Mouse (Mus musculus) stomach, embryonic 16.5 days (tissue): ENCODE measurements around the gene Mfsd12. TPM values are rescaled to one million over a fixed set of nuclear protein-coding genes. Genes with fewer than 3 reads are reported as not detected.

ENCODE experiments used
- ATAC-seq: fragments of 200-750 bp; cut with Nextera tagmentation; 2 replicates; pipeline ENCODE4 v1.8.0; 2017; ENCODE audit warnings: moderate number of reproducible peaks, moderate TSS enrichment; ENCODE audit not compliant: insufficient read depth, low FRiP score
- H3K27ac ChIP-seq: fragments of 300-500 bp; sonication (generic); 2 replicates; pipeline ENCODE4 v1.5.1; 2014; ENCODE audit warnings: low read length
- H3K27me3 ChIP-seq: fragments of 300-500 bp; sonication (generic); 2 replicates; pipeline ENCODE4 v1.6.1; 2014; ENCODE audit warnings: low read length, control low read depth, mixed read lengths; ENCODE audit not compliant: control insufficient read depth, insufficient read depth
- H3K36me3 ChIP-seq: fragments of 300-500 bp; sonication (generic); 2 replicates; pipeline ENCODE4 v1.6.1; 2014; ENCODE audit warnings: low read length; ENCODE audit not compliant: control insufficient read depth, insufficient read depth
- H3K4me1 ChIP-seq: fragments of 300-500 bp; sonication (generic); 2 replicates; pipeline ENCODE4 v1.6.1; 2014; ENCODE audit warnings: low read length, control low read depth, mixed read lengths; ENCODE audit not compliant: control insufficient read depth, insufficient read depth
- H3K4me2 ChIP-seq: fragments of 300-500 bp; sonication (generic); 2 replicates; pipeline ENCODE4 v1.6.1; 2014; ENCODE audit warnings: low read depth, low read length, mixed read lengths
- H3K4me3 ChIP-seq: fragments of 300-500 bp; sonication (generic); replicated peaks from 2 replicates; pipeline ENCODE4 v1.5.1; 2014; ENCODE audit warnings: mild to moderate bottlenecking, low read length
- H3K9ac ChIP-seq: fragments of 300-500 bp; sonication (generic); 2 replicates; pipeline ENCODE4 v1.6.1; 2014; ENCODE audit warnings: low read length
- H3K9me3 ChIP-seq: fragments of 300-500 bp; sonication (generic); replicated peaks from 2 replicates; pipeline ENCODE4 v1.6.1; 2016; ENCODE audit warnings: low read length, control low read depth; ENCODE audit not compliant: control insufficient read depth
- WGBS: fragments of 180-500 bp; shearing (Covaris S2); extraction: QIAGEN DNeasy Blood & Tissue Kit; methylation state at CpG from one replicate; pipeline ENCODE4 v1.1.7; 2014; 5-methylcytosine and 5-hydroxymethylcytosine counted together
- polyA plus RNA-seq: library from polyadenylated mRNA; unstranded; fragments of >200 nt; fragmentation: Nextera tagmentation; extraction: Ambion mirVana; gene quantifications from 2 replicates; pipeline ENCODE4 v1.2.1, GENCODE M21; 2015

The Mfsd12 gene
- polyA plus RNA-seq, 1 experiment from 2014 or later = 8.6 TPM

GRCm38 (mm10) chr10:81389801-81390677, 32.7 kb downstream of the Mfsd12 start:
- H3K4me3 ChIP-seq = no peak overlapping the region
- H3K27ac ChIP-seq = peak overlapping the region; percentile 43; the same call in 1 of the 2 replicates
- WGBS = 58% methylated on average over 23 of the region's 23 CpGs
- H3K4me1 ChIP-seq = peaks cover 30% of the 10 kb centered on the region
- no peaks in the 10 kb centered on the region for H3K27me3 ChIP-seq
- H3K9ac ChIP-seq = peak overlapping the region; percentile 31; the same call in 1 of the 2 replicates
- peak; percentile 47; the same call in 1 of the 2 replicates for ATAC-seq
- no peak overlapping the region for H3K4me2 ChIP-seq
- H3K36me3 ChIP-seq = peaks cover 6% of the 10 kb centered on the region; the same call in 1 of the 2 replicates
- no peaks in the 10 kb centered on the region for H3K9me3 ChIP-seq

- H3K36me3 ChIP-seq = peaks cover 6% of the 10 kb centered on the region; the same call in 1 of the 2 replicates
- no peak overlapping the region for H3K9ac ChIP-seq
- H3K27me3 ChIP-seq = no peaks in the 10 kb centered on the region
- H3K4me2 ChIP-seq = no peak overlapping the region
- H3K4me1 ChIP-seq = peaks cover 24% of the 10 kb centered on the region
- no peak overlapping the region for H3K4me3 ChIP-seq
- no peak overlapping the region for H3K27ac ChIP-seq
- WGBS = 89% methylated on average over 13 of the region's 13 CpGs
- ATAC-seq = no peak
- H3K9me3 ChIP-seq = no peaks in the 10 kb centered on the region
These were observed 33.3 kb downstream of the Mfsd12 start for GRCm38 (mm10) chr10:81390678-81390965.

DNA sequence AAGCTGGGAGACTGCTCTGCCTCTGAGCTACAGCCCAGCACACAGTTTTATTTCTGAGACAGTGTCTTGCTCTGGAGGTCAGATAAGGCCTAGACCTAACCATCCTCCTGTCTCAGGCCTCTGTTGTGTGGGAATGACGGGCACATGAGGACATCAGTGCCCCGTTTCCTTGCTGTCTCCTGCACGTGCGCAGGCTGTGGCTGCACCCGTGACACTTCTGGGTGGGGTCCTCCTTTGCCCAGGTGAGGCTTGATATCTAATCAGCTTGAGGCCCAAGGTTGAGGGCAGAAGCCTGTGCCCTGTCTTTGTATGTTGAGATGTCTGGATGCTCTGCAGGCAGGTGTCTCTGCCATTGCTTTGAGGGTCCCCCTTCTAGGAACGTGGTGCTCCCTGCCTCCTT, 35.0 kb downstream of the Mfsd12 start:
- no peaks in the 10 kb centered on the region for H3K27me3 ChIP-seq
- peak overlapping the region; percentile 71; the same call in 1 of the 2 replicates for H3K4me2 ChIP-seq
- peak overlapping the region; percentile 77; the same call in 1 of the 2 replicates for H3K9ac ChIP-seq
- H3K9me3 ChIP-seq = no peaks in the 10 kb centered on the region
- peak overlapping the region; percentile 71; the same call in 1 of the 2 replicates for H3K27ac ChIP-seq
- 66% methylated on average over 6 of the region's 6 CpGs for WGBS
- no peak overlapping the region for H3K4me3 ChIP-seq
- H3K36me3 ChIP-seq = peaks cover 6% of the 10 kb centered on the region; the same call in 1 of the 2 replicates
- peaks cover 22% of the 10 kb centered on the region for H3K4me1 ChIP-seq
- ATAC-seq = 0 out of 2 replicates have a peak, but pooled peaks have one; percentile 18

DNA sequence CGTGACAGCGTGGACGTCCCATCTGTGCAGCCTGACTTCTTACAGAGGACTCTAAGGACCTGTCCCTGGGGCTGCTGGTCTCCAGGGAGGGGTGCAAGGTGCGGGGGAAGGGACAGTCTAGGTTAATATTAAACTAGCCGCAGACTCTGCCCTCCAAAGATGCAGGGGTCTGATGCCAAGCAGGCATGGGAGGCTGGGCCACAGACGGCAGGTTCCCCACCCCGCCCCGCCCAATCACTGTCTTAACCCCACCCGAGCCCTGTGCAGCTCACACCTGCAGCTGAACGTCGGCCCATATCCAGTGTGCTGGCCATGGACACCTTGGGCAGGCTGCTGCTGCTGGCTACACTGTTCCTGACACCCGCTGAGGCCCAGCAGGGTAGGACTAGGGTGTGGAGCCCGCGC, 35.5 kb downstream of the Mfsd12 start, which contains the start of gene Smim24:
TSS of gene Smim24 (plus strand) at position 271 of the 405 bp plus-strand sequence.
- Histone ChIP-seq H3K36me3 (peaks cover 2% of the 10 kb centered on the region; the same call in 1 of the 2 replicates), H3K27me3 (no peaks in the 10 kb centered on the region), H3K27ac (peak within 1 kb of the TSS; percentile 71), H3K4me3 (peak within 1 kb of the TSS; percentile 47), H3K9ac (peak within 1 kb of the TSS; percentile 77), H3K4me1 (peaks cover 22% of the 10 kb centered on the region), H3K9me3 (no peaks in the 10 kb centered on the region), H3K4me2 (peak within 1 kb of the TSS; percentile 71)
- peak; percentile 37 for ATAC-seq
- WGBS = 56% methylated on average over 14 of the region's 14 CpGs

GRCm38 (mm10) chr10:81393456-81394063, 36.3 kb downstream of the Mfsd12 start:
- Histone ChIP-seq H3K4me1 (peaks cover 22% of the 10 kb centered on the region), H3K27ac (peak overlapping the region; percentile 71), H3K4me3 (peak overlapping the region; percentile 47), H3K9ac (peak overlapping the region; percentile 77), H3K9me3 (no peaks in the 10 kb centered on the region), H3K4me2 (peak overlapping the region; percentile 71), H3K27me3 (no peaks in the 10 kb centered on the region), H3K36me3 (no peaks in the 10 kb centered on the region)
- ATAC-seq = no peak
- 5% methylated on average over 19 of the region's 19 CpGs for WGBS

DNA sequence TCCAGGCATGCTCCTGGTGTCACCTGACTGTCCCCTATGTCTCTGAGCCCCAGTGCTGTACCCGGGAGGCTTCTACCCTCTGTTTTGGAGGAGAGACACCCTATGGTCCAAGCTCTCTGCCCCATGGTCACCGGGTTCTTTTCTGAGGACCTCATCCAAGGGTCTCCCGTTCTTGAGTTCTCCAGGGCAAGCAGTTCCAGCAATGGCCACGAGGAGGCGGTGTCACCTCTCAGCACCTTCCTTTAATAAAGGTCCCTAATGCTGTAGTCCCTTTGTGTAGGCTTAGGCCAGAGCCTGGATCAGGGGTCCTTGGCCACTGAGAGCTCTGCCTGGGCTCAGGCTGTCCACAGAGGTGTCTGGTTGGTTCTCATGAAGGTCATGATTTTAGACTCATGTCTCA, 37.8 kb downstream of the Mfsd12 start:
- WGBS = 14% methylated on average over 5 of the region's 5 CpGs
- Histone ChIP-seq H3K36me3 (peaks cover 7% of the 10 kb centered on the region; the same call in 1 of the 2 replicates), H3K27ac (no peak overlapping the region), H3K9ac (no peak overlapping the region), H3K4me1 (peaks cover 15% of the 10 kb centered on the region), H3K4me3 (no peak overlapping the region), H3K9me3 (no peaks in the 10 kb centered on the region), H3K4me2 (no peak overlapping the region), H3K27me3 (no peaks in the 10 kb centered on the region)
- ATAC-seq = no peak

DNA sequence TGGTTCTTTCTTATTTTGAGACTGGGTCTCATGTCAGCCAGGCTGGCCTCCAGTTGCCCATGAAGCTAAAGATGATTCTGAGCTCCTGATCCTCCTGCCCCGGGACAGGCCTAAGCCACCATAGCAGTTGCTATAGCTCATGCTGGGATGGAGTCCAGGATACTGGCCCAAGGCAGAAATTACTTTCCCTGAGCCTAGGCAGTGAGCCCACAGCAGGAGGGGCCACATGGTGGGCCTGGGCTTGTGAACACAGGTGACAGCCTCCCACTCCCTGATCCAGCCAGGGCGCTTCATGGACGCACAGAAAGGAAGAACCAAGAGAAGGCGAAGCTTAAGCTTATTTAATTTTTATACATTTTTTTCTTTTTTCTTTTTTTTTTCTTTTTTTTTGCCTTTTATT, 38.6 kb downstream of the Mfsd12 start:
- H3K27ac ChIP-seq = no peak overlapping the region
- ATAC-seq = no peak
- H3K9me3 ChIP-seq = no peaks in the 10 kb centered on the region
- H3K9ac ChIP-seq = no peak overlapping the region
- no peak overlapping the region for H3K4me2 ChIP-seq
- H3K4me1 ChIP-seq = peaks cover 15% of the 10 kb centered on the region
- no peak overlapping the region for H3K4me3 ChIP-seq
- no peaks in the 10 kb centered on the region for H3K27me3 ChIP-seq
- H3K36me3 ChIP-seq = peaks cover 7% of the 10 kb centered on the region; the same call in 1 of the 2 replicates
- WGBS = 91% methylated on average over 4 of the region's 4 CpGs

DNA sequence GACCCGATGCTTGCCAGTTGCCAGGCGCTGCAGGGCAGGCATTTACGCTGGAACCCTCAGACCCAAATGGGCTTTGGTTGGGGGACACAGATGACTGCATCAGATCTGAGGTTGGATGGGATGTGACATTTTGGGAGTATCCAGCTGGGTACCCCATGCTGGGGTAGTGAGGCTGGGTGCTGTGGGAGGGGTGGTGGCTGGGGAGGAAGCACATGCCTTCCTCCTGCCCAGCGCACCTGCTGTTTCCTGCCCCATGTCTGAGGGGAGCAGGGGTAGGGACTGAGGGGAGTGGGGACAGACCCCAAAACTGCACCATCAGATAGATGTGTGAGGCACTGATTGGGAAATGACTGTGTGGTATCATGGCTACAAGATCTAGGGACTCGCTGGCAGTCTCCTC, 39.5 kb downstream of the Mfsd12 start:
- ATAC-seq = no peak
- 0 out of 2 replicates have a peak overlapping the region, but pooled peaks have one; percentile 26 for H3K9ac ChIP-seq
- no peak overlapping the region for H3K4me2 ChIP-seq
- H3K36me3 ChIP-seq = peaks cover 7% of the 10 kb centered on the region; the same call in 1 of the 2 replicates
- no peaks in the 10 kb centered on the region for H3K27me3 ChIP-seq
- peaks cover 21% of the 10 kb centered on the region for H3K4me1 ChIP-seq
- 84% methylated on average over 5 of the region's 5 CpGs for WGBS
- no peak overlapping the region for H3K27ac ChIP-seq
- no peaks in the 10 kb centered on the region for H3K9me3 ChIP-seq
- no peak overlapping the region for H3K4me3 ChIP-seq

- Histone ChIP-seq H3K9ac (no peak overlapping the region), H3K4me1 (peaks cover 26% of the 10 kb centered on the region), H3K36me3 (peaks cover 7% of the 10 kb centered on the region; the same call in 1 of the 2 replicates), H3K4me2 (no peak overlapping the region), H3K27me3 (no peaks in the 10 kb centered on the region), H3K4me3 (no peak overlapping the region), H3K27ac (no peak overlapping the region), H3K9me3 (no peaks in the 10 kb centered on the region)
- ATAC-seq = no peak
- WGBS = 60% methylated on average over 5 of the region's 5 CpGs
These were observed 42.0 kb downstream of the Mfsd12 start for GRCm38 (mm10) chr10:81399296-81399695.
